Mouse (Mus musculus): ENCODE results near the gene Uba7. TPM values are rescaled to one million over a fixed set of nuclear protein-coding genes. Genes with fewer than 3 reads are reported as not detected.
A peak's percentile ranks its signal among the peaks of the same experiment; 100 is the strongest.

Gene Uba7
- total and polyA plus RNA-seq, 3 experiments, result 21.3 to 27.8 (median 26.0) TPM

- in situ Hi-C loops (cut with MboI; ENCODE audit: low pct_ligation_motif_present, low pct_unique_long_range_greater_than_20kb, low sequenced_read_pairs) (no loop called here), dilution Hi-C loops (cut with MboI; ENCODE audit: extremely low pct_ligation_motif_present, extremely low pct_unique_long_range_greater_than_20kb, low sequenced_read_pairs) (no loop called here)
- no peaks in the 10 kb centered on the region for H3K9me3 ChIP-seq (replicated peaks; ENCODE audit: low read length)
- DNase-seq (ENCODE audit: extremely low read depth), result no peak
- peak overlapping the region; percentile 72 to 92 (median 81) for H3K4me3 ChIP-seq (replicated peaks in 1 of 3; ENCODE audit: low read depth in 2 of 3, low read length in 2 of 3, poor library complexity in 1 of 3)
- H3K36me3 ChIP-seq (replicated peaks in 1 of 2; ENCODE audit: control insufficient read depth in 1 of 2, insufficient read depth in 1 of 2, low read length in 1 of 2), result peaks cover 46 to 56% of the 10 kb centered on the region in 2 experiments
- peak overlapping the region; percentile 78 for H3K27ac ChIP-seq (ENCODE audit: insufficient read depth, low read depth)
- H3K4me1 ChIP-seq (ENCODE audit: control insufficient read depth in 1 of 2, insufficient read depth in 2 of 2), result peaks cover 25 to 60% of the 10 kb centered on the region in 2 experiments
- TF ChIP-seq SMC3 (IDR thresholded peaks at IDR 0.05; ENCODE audit: low read depth, low read length) (no peak), ZNF384 (IDR thresholded peaks at IDR 0.05; ENCODE audit: low read depth, low read length) (no peak), KAT2A (IDR thresholded peaks at IDR 0.05; ENCODE audit: insufficient replicate concordance, low read length) (no peak), NELFE (IDR thresholded peaks at IDR 0.05; ENCODE audit: low read depth, low read length) (no peak), SIN3A (IDR thresholded peaks at IDR 0.05; ENCODE audit: low read length) (no peak), ZMIZ1 (IDR thresholded peaks at IDR 0.05; ENCODE audit: low read depth, low read length) (0 out of 2 replicates have a peak, but pooled peaks have one; percentile 35), NRF1 (IDR thresholded peaks at IDR 0.05; ENCODE audit: low read depth, low read length) (no peak)
- no peaks in the 10 kb centered on the region for H3K79me2 ChIP-seq (replicated peaks; ENCODE audit: control insufficient read depth, extremely low read depth, insufficient read depth, poor library complexity, severe bottlenecking)
- H3K9ac ChIP-seq (ENCODE audit: insufficient read depth, low read depth), result no peak overlapping the region; the same call in 1 of the 2 replicates
- H3K4me2 ChIP-seq (ENCODE audit: insufficient read depth, low read depth, poor library complexity, severe bottlenecking), result peak overlapping the region; percentile 27
- H3K27me3 ChIP-seq (replicated peaks), result no peaks in the 10 kb centered on the region
These were observed 8.9 kb downstream of the Uba7 start for GRCm38 (mm10) chr9:107984052-107984753.

GRCm38 (mm10) chr9:107984754-107985055, 9.4 kb downstream of the Uba7 start:
- H3K27ac ChIP-seq (ENCODE audit: insufficient read depth, low read depth), result peak overlapping the region; percentile 78
- no peak for TF ChIP-seq NRF1 (IDR thresholded peaks at IDR 0.05; ENCODE audit: low read depth, low read length)
- no peak for TF ChIP-seq MXI1 (IDR thresholded peaks at IDR 0.05; ENCODE audit: low read depth, low read length)
- TF ChIP-seq GABPA (IDR thresholded peaks at IDR 0.05; ENCODE audit: insufficient replicate concordance, low read depth, low read length), result no peak
- TF ChIP-seq MYC (IDR thresholded peaks at IDR 0.05; ENCODE audit: low read depth, low read length), result no peak
- no peak for TF ChIP-seq MEF2A (IDR thresholded peaks at IDR 0.05; ENCODE audit: borderline replicate concordance, low read depth, low read length)
- TF ChIP-seq MAZ (IDR thresholded peaks at IDR 0.05; ENCODE audit: low read depth, low read length), result no peak
- no peak for TF ChIP-seq JUND (conservative IDR thresholded peaks at IDR 0.05; ENCODE audit: low read depth, low read length)
- TF ChIP-seq MAFK (IDR thresholded peaks at IDR 0.05; ENCODE audit: insufficient replicate concordance, low read length), result no peak
- no peak for TF ChIP-seq SMC3 (IDR thresholded peaks at IDR 0.05; ENCODE audit: low read depth, low read length)
- no peak for TF ChIP-seq PAX5 (IDR thresholded peaks at IDR 0.05; ENCODE audit: low read length)
- TF ChIP-seq SIN3A (IDR thresholded peaks at IDR 0.05; ENCODE audit: low read length), result no peak
- no peak for TF ChIP-seq RCOR1 (conservative IDR thresholded peaks at IDR 0.05; ENCODE audit: low read depth, low read length)
- dilution Hi-C loops (cut with MboI; ENCODE audit: extremely low pct_ligation_motif_present, extremely low pct_unique_long_range_greater_than_20kb, low sequenced_read_pairs), result no loop called here
- no peaks in the 10 kb centered on the region for H3K79me2 ChIP-seq (replicated peaks; ENCODE audit: control insufficient read depth, extremely low read depth, insufficient read depth, poor library complexity, severe bottlenecking)
- H3K4me1 ChIP-seq (ENCODE audit: control insufficient read depth in 1 of 2, insufficient read depth in 2 of 2), result peaks cover 25 to 57% of the 10 kb centered on the region in 2 experiments
- no peak for DNase-seq (ENCODE audit: extremely low read depth)
- H3K4me3 ChIP-seq (replicated peaks in 1 of 3; ENCODE audit: low read depth in 2 of 3, low read length in 2 of 3, poor library complexity in 1 of 3), result peak overlapping the region; percentile 72 to 92 (median 81)
- H3K4me2 ChIP-seq (ENCODE audit: insufficient read depth, low read depth, poor library complexity, severe bottlenecking), result peak overlapping the region; percentile 27
- in situ Hi-C loops (cut with MboI; ENCODE audit: low pct_ligation_motif_present, low pct_unique_long_range_greater_than_20kb, low sequenced_read_pairs), result no loop called here
- no peaks in the 10 kb centered on the region for H3K27me3 ChIP-seq (replicated peaks)
- H3K36me3 ChIP-seq (replicated peaks in 1 of 2; ENCODE audit: control insufficient read depth in 1 of 2, insufficient read depth in 1 of 2, low read length in 1 of 2), result peaks cover 41 to 51% of the 10 kb centered on the region in 2 experiments
- H3K9me3 ChIP-seq (replicated peaks; ENCODE audit: low read length), result no peaks in the 10 kb centered on the region
- peak overlapping the region; percentile 39 for H3K9ac ChIP-seq (ENCODE audit: insufficient read depth, low read depth)
